Mouse (Mus musculus) hindlimb bud, embryonic 11.5 days (tissue): ENCODE data around the gene Aatk.

ENCODE experiments used
- DNase-seq: peaks from one replicate; pipeline ENCODE4 v3.0.0-alpha.2; 2012; ENCODE audit warnings: low read depth, low spot score; ENCODE audit errors: extremely low spot score

Aatk gene

DNA sequence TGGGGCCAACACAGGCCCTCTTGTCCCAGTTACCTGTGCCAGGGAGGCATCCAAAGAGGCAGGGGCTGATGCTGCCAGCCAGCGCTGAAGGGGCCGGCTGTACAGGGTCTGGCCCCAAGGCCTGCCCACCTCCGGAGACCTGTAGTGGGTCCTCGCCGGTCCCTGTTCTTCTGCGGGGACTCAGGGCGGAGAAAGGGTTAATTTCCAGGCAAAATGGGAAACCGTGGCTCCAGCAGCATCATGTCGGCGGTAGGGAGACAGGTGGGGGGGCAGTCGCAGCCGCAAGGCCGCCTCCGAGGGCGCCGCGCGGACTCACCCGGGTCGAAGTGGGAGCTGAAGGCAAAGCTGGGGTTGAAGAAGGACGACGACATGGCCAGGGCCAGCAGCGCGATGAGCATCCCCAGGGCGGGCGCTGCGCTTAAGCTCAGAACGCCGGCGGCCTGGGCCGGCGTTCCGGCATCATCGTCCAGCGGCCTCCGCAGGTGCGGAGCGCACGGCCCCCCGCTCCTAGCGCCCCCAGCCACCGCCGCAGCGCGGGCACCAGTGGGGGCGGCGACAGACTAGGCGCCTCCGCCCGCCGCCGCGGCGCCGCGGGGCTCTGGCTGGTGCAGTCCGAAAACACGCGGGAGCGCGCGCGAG lies at the start of gene Aatk:
Gene Aatk, minus strand, starts transcription at position 615 of the 639 bp plus-strand sequence.
- DNase-seq, result no peak

GRCm38 (mm10) chr11:120092817-120093591 lies 46.0 kb upstream of the Aatk start:
- DNase-seq, result no peak

GRCm38 (mm10) chr11:120090661-120091060 lies 43.7 kb upstream of the Aatk start:
- no peak for DNase-seq

DNA sequence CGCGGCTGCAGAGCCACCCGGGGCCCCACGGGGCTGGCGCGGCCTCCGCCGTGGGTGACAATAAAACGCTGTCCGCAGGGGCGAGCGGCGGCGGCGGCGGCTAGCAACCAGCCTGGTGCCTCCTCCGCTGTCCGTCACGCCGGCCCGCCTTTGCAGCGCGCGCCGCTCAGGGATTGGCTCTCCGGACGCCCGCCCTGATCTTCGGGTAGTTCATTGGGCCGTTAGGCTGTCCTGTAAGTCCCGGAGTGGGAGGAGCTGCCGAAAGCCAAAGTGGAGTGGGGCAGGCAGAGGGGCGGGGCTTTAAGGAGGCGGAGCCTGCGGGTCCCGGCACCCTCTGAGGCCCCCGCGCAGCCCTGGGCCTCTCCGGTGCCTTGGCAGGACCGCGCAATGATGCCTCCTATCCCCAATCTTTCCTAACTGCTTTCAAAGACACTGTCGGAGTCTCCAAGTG lies 39.8 kb upstream of the Aatk start, which contains the start of gene Cep131:
Gene Cep131, minus strand, starts transcription at position 126 of the 451 bp plus-strand sequence.
- DNase-seq, result peak; percentile 83

DNA sequence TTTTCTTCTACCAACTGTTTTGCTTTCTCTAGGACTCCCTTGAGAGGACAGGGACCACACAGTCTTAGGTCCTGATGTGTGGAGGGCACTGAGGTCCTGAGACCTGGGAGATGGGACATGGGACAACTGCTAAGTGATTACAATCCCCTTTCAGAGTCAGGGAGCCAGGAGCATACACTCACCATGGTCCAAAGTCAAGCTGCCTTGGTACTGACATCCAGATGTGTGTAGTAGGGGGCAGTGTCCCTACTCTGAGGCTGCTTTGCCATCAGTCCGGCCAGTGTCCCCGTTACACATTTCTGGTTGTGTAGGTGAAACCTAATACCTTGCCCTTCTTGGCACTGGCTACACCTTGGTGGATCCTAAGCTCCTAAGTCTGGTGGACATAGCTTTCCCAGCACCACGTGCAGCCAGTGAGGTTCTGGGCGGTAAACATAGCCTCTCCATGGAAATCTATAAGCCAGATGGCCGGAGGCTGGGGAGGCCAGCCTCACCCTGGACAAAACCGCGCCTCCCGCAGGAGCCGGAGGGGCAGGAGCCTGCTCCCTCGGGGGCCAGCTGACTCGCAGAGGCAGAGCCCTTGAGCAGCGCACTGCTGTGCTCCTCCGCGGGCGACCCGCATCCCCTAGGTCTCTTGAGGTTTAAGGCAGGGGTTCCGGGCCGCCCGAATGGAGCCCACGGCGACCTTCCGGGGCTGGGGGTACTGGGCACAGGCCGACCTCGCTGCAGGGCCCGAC lies 39.1 kb upstream of the Aatk start:
- DNase-seq, result no peak

GRCm38 (mm10) chr11:120080282-120080681 lies 33.3 kb upstream of the Aatk start:
- DNase-seq, result no peak

DNA sequence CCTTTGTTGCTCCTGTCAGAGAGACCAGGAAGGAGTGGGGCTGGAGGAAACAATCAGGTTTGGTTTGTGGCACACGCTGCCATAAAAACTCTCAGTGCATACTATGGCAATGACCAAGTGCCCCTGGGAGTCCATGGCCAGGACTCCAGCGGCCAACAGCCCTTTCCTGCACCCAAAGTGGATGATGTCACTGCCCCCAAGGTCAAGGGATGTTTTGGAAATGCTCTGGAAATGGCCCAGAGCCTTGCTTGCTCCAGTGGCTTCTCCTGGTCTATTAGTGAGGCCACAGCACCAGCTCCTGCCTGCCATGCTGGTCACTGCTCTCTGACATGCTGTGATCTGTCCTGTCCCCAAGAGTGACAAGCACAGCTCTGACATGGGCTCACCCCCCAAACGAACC lies 29.2 kb upstream of the Aatk start:
- DNase-seq, result no peak

DNA sequence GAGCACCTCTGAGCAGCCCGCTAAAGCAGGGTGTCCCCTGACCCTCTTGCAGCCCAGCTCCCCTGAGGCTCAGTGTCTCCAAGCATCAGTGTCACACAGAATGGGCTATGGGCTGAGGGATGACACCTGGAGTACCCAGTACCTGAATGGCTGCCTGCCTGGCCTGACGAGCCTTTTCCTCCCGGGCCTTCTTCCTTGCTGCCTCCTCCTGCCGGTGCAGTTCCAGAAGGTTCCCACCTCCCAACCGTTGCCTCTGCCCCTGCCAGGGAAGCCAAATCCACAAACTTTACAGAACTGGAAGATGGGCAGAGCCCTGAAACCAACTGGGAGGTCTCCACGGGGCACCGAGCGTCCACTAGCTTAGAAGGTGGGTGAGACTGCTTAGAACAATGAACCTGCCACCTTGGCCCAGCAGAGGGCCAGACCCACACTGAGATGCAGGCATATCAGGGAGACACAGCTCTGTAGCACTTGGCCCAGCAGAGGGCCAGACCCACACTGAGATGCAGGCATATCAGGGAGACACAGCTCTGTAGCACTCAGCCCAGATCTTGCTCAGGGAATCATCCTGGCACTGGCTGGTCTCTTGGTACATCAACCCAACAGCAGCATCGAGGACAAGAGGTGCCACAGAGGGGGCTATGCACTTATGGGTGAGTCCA lies 26.1 kb upstream of the Aatk start:
- no peak for DNase-seq

- no peak for DNase-seq
These were observed 24.9 kb upstream of the Aatk start for GRCm38 (mm10) chr11:120071731-120072320.

- no peak for DNase-seq
These were observed 24.1 kb upstream of the Aatk start for GRCm38 (mm10) chr11:120071065-120071464.

DNA sequence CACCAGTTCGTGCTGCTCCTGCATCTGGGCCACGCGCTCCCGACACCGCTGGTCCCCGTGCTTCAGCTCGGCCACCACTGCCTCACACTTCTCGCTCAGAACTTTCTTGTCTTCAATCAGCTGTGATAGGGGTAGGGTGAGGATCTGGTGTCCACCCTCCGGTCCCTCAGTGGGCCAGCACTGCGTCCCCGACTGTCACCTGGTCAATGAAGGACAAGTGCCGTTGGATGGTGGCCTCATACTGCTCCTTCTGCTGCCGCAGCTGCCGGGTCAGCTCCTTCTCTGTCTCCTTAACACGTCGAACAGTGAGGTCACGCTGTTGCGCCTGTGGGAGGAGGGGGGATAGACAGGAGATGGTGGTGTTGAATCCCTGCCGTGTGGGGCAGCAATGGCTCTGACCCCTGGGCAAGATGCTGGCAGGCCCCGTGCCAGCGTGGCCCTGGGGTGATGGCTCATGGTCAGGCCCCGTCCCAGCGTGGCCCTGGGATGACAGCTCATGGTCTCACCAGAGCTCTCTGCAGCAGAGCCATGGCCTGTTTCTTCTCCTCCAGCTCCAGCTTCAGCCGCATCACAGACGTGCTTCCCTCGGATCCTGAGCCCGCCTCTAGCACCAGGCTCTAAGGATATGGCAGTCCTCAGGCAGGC lies 23.4 kb upstream of the Aatk start:
- no peak for DNase-seq

DNA sequence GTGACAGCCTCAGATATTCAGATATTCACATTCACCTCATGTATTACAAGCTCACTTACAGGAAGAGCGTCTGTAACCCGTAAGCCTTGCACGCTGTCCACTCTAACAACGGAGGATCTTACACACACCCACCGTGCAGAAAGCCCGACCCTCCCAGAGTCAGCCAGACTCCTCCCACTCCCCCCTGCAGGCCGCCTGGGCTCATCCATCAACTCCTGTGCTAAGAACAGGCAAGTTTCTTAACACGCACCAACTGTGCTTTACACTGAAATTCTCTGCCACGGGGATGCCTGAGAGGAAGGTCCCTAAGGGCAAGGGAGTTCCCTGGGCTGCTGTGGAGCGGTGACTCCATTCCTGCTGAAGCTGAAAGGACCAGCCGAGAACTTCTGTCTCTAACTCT lies 22.3 kb upstream of the Aatk start:
- no peak for DNase-seq

DNA sequence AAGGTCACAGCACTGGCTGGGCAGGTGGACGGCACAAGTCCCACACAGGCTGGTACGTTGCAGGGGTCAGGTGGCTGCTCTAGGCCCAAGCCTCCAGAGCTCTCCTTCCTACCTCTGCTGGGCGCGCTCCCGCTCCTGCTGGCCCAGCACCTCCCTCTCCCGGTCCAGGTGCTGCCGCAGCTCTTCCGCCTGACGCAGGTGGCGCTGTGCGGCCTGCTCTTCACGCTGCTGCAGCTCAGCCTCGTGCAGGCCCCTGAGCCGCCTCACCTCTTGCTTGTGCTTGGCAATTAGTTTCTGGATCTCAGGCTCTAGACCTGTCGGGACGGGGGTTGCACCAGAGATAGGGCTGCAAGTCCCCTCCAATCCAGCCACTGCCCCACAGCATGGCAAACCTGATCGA lies 20.9 kb upstream of the Aatk start:
- no peak for DNase-seq

DNA sequence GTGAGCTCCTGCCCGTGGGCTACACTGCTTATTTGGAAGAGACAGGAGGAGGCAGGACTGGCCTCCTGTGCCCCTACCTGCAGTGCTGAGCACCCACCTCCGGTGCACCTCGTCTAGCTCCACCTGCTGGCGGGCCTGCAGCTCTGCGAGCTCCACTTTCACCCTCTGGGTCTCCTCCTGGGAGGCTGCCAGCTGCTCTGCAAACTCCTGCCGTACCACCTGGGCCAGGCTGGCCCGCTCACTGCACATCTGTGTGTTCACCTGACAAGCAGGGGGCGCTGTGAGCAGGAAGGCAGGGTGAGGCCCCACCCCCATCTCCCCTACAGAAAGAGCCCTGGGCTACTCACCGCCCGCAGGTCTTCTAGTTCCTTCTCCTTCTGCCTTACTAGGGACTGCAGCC lies 18.3 kb upstream of the Aatk start:
- no peak for DNase-seq

GRCm38 (mm10) chr11:120064668-120065040 lies 17.7 kb upstream of the Aatk start:
- no peak for DNase-seq

DNA sequence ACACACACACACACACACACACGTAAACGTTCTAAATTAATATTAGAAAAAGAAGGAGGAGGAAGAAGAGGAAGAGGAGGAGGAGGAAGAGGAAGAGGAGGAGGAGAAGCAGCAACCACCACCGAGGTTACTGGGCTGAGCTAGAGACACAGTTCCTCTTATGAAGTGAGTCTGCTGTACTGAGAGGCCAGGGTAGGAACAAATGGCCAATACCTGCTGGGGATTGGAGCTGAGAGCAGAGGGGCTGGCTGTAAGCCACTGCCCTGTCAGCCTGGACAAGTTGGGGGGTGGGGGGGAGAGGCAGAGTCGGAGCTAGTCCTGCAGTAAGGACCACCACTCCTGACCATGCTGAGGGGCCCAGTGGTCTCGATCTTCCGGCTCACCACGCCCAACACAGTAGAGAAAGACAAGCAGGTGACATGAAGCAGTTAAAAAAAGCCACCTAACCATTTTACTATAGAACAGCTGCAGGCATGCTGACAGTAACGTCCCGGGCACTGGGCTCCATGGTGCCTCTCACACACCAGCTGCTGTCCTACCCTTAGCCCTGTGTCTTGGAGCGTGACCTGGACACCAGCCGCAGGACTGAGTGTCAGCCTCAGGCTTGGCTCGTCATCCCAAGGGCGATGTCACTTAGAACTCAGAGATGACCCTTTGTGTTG lies 17.2 kb upstream of the Aatk start:
- no peak for DNase-seq

- DNase-seq, result no peak
These were observed 16.4 kb upstream of the Aatk start for GRCm38 (mm10) chr11:120063326-120063725.

DNA sequence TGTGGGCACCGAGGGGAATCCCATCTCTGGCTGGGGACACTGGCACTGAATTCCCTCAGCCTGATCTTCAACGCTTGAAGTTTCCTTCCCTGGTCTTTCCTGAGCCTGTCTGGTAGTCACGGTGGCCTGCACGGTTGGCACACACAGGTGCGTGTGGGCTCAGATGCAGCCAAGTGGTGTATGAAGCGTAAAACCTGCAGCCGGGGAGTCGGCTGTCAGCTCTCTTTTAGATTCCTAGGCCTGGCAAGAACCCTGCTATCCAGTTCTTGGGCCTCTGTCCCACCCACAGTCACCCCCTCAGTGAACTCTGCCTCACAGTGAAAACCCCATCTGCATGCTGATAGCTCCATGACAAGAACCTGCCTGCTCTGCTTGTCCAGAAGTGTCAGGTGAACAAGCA lies 13.7 kb upstream of the Aatk start:
- DNase-seq, result no peak

DNA sequence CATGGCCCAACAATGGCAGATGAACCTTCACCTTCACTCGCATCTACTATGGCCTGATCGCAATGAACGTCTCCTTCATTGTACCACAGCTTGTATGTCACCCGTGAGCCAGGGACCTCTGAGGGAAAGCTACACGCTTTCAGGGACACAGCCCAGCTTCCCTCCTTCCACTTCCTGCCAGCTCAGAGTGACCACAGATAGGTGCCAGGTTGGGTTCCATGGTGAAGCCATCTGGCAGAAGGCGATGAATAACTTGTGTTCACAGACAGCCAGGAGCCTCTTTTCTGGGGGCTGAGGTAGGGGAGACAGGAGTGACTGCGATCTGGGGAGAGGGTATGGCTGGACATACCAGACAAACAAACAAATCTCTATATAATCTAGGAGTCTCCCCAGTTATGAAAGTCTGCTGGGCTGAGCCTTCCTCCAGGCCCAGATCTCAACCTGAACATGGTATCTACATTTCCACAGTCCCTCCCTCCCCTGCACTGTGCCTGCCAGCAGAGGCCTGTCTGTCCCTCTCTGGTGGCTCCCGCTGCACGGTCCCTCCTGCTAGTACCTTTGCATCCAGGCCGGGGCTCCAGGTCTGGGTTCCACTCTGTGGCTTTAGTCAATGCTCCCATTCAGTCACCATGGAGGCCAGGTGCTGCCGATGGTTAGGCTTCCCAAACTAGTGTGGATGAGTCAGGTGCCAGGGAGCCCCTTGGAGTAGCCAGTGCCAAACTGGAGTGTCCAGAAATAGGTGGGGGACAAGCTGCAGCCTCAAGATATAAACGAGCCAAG lies 9.2 kb upstream of the Aatk start:
- no peak for DNase-seq
